Mouse (Mus musculus) left cerebral cortex, postnatal 25 days (tissue): ENCODE data around the gene Scml2. TPM values are rescaled to one million over a fixed set of nuclear protein-coding genes. Genes with fewer than 3 reads are reported as not detected.
A peak's percentile ranks its signal among the peaks of the same experiment; 100 is the strongest.
"Not testable (repeated sequence)": the region's sequence is repeated elsewhere in the genome, so short reads cannot be mapped to it uniquely, and the experiment has no call there.

Experiments
- DNase-seq, 2 experiments: peaks; one replicate each; pipeline ENCODE4 v3.0.0; 2022; ENCODE audit warnings: low spot score in 2 of 2, mixed read lengths in 1 of 2
- intact Hi-C: fragments of 180-260 bp; cut with DNase I; formaldehyde crosslinking; loops from one replicate; pipeline ENCODE4 v1.15.1; 2025
- total RNA-seq, 2 experiments: library from RNA; stranded (reverse); gene quantifications; 2 replicates each; pipeline ENCODE4 v1.2.3; 2021

Scml2 gene
- total RNA-seq: 1 to 10 TPM in 1 of 2 experiments, under 1 TPM in 1; 0.48 to 1.5 TPM

- intact Hi-C loops, DNase-seq: not testable (repeated sequence)
These were observed at the start of gene Scml2 for GRCm38 (mm10) chrX:161116893-161117292. Gene Scml2, plus strand, starts transcription at chrX:161117193.

- intact Hi-C loops: not testable (repeated sequence)
- DNase-seq: peak in 1 of 2 experiments; percentile 1
These were observed 41.4 kb upstream of the Scml2 start for GRCm38 (mm10) chrX:161075576-161075975.

- peak; percentile 54 to 57 for DNase-seq
- intact Hi-C loops: no loop called here
These were observed 45.5 kb downstream of the Scml2 start for GRCm38 (mm10) chrX:161162314-161163068.

- intact Hi-C loops: no loop called here
These were observed 46.0 kb downstream of the Scml2 start for GRCm38 (mm10) chrX:161163069-161163416.

GRCm38 (mm10) chrX:161287156-161287555 lies 170.2 kb downstream of the Scml2 start, which contains the start of gene Gm15262:
Gene Gm15262, plus strand, starts transcription at chrX:161287456.
- intact Hi-C loops, DNase-seq: not testable (repeated sequence)

More at GRCm38 (mm10) chrX:161163069-161163416, 46.0 kb downstream of the Scml2 start:
- DNase-seq: no peak

Other genes with a start within 250 kb of the Scml2 start
- gene Gja6, start 210.1 kb upstream of the Scml2 start, total RNA-seq: 1 to 10 TPM; 1.4 to 3.2 TPM
- 100 to 1,000 TPM; 150 to 159 TPM for gene Cdkl5, start 122.5 kb upstream of the Scml2 start, total RNA-seq
- not detected for gene Gm15262, start 170.3 kb downstream of the Scml2 start, total RNA-seq